In the genomic region with DNA sequence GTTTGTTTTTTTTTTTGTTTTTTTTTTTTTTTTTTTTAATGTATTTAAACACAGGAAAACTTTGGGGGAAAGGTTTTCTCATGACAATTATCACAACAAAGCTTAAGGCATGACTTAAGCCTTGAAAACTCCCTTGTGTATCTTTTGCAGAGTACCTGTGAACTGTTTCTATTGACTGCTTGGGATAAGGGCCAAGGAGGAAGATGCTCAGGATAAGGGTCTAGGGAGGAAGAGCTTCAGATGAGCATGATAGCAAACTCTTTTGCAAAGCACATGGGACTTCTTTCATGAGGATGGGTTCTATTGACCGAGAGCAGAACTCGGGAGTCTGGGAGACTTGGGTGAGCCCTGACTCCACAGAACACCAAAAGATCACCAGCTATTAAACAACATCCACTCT, we compare ENCODE assay signal across 22 mouse cellular contexts.
"Had no signal": no experiment of that assay in that cellular context is flagged by ENCODE, and none has a peak within 500 bp of the region (broad histone marks: within the 10 kb centered on the region; RNA-seq: fewer than 3 reads in every experiment).

No protein-coding gene starts in this region.

- H3K27me3 ChIP-seq: lung, embryonic 15.5 days; midbrain, embryonic 13.5 days; neural tube, embryonic 13.5 days had no signal

- H3K4me3 ChIP-seq: left cerebral cortex, adult 2 months; lung, embryonic 15.5 days; megakaryocyte, embryonic 14.5 days; midbrain, embryonic 10.5 days; midbrain, embryonic 13.5 days; myocyte; neural tube, embryonic 13.5 days had no signal

- ATAC-seq: hindbrain, postnatal 0 days; inflammation-experienced regulatory T-cells, adult 6 months; midbrain, embryonic 13.5 days; midbrain, embryonic 16.5 days had no signal

- DNase-seq: kidney, adult 11 months; kidney, adult 8-10 months; kidney, postnatal 36 days; layer of hippocampus, postnatal 36 days; lung, adult 18-20 months; lung, postnatal 10 days; lung, postnatal 36 days; retina, postnatal 1 day; right cerebral cortex, postnatal 25 days; spleen, adult 18-20 months; thymus, adult 2 months; thymus, postnatal 14 days had no signal

- H3K9ac ChIP-seq: lung, embryonic 15.5 days; midbrain, embryonic 13.5 days; neural tube, embryonic 13.5 days had no signal

- H3K9me3 ChIP-seq: lung, embryonic 15.5 days; midbrain, embryonic 10.5 days; midbrain, embryonic 13.5 days; neural tube, embryonic 13.5 days had no signal

- H3K4me1 ChIP-seq: lung, embryonic 15.5 days; megakaryocyte, embryonic 14.5 days; midbrain, embryonic 10.5 days; midbrain, embryonic 13.5 days; neural tube, embryonic 13.5 days had no signal

- H3K27ac ChIP-seq: hindbrain, postnatal 0 days; left cerebral cortex, adult 2 months; lung, embryonic 15.5 days; midbrain, embryonic 10.5 days; midbrain, embryonic 13.5 days; neural tube, embryonic 13.5 days had no signal

- H3K4me2 ChIP-seq: lung, embryonic 15.5 days; midbrain, embryonic 13.5 days; neural tube, embryonic 13.5 days had no signal

- H3K36me3 ChIP-seq: lung, embryonic 15.5 days; midbrain, embryonic 10.5 days; midbrain, embryonic 13.5 days; neural tube, embryonic 13.5 days had no signal
